Mouse (Mus musculus) small intestine, adult 2 months (tissue): ENCODE measurements at regions not wholly inside any gene's neighbourhood (a gene's known extent, or its start where the extent isn't known, plus 50 kb on each side); places are given as distances from the start of the nearest gene placed in this dataset.

Experiments
- CTCF ChIP-seq: fragments of 200-500 bp; IDR thresholded peaks from 2 replicates; pipeline ENCODE4 v1.5.1; 2012; ENCODE audit warnings: low read depth, mild to moderate bottlenecking, control low read depth, inconsistent platforms, low read length, moderate library complexity, mixed read lengths; ENCODE audit not compliant: insufficient replicate concordance, insufficient read length; ENCODE audit errors: extremely low read depth
- POLR2A ChIP-seq: fragments of 200-500 bp; IDR thresholded peaks from 2 replicates; pipeline ENCODE4 v1.6.1; 2012; ENCODE audit warnings: low read depth, mild to moderate bottlenecking, control low read depth, inconsistent platforms, low read length, moderate library complexity

GRCm38 (mm10) chr9:113427281-113427680, 280.8 kb downstream of the Pdcd6ip start:
- TF ChIP-seq CTCF (no peak), POLR2A (no peak)
